Mouse (Mus musculus) ES-E14 (cell line): ENCODE results near the gene St8sia1. TPM values are rescaled to one million over a fixed set of nuclear protein-coding genes. Genes with fewer than 3 reads are reported as not detected.

ENCODE experiments used
- DNase-seq: peaks from one replicate; pipeline ENCODE4 v3.0.0-alpha.2; 2013; ENCODE audit warnings: low read depth, low spot score
- H3K27ac ChIP-seq: 2 replicates; pipeline ENCODE4 v1.5.1; 2012; ENCODE audit warnings: low read depth, mild to moderate bottlenecking, low read length, moderate library complexity, mixed read lengths; ENCODE audit not compliant: poor library complexity, insufficient read depth, severe bottlenecking
- H3K36me3 ChIP-seq: 2 replicates; pipeline ENCODE4 v1.6.1; 2012; ENCODE audit warnings: mild to moderate bottlenecking, low read length, moderate library complexity, mixed read lengths; ENCODE audit not compliant: control insufficient read depth, poor library complexity, insufficient read depth, severe bottlenecking
- H3K4me1 ChIP-seq, 2 experiments: fragments of 150-350 bp in 1 of 2; sonication (generic) in 1 of 2; 2 replicates each; pipeline ENCODE4 v1.6.1; 2012; ENCODE audit warnings: low read length in 2 of 2, mild to moderate bottlenecking in 1 of 2, mixed read lengths in 1 of 2; ENCODE audit not compliant: control insufficient read depth in 2 of 2, insufficient read depth in 2 of 2, poor library complexity in 1 of 2
- H3K4me3 ChIP-seq, 2 experiments: fragments of 150-350 bp in 1 of 2; sonication (generic) in 1 of 2; 2 replicates each; pipeline ENCODE4 v1.5.1; 2012; ENCODE audit warnings: low read length in 2 of 2, low read depth in 1 of 2, mild to moderate bottlenecking in 1 of 2, mixed read lengths in 1 of 2; ENCODE audit not compliant: insufficient read depth in 1 of 2, poor library complexity in 1 of 2, severe bottlenecking in 1 of 2
- H3K9ac ChIP-seq: 2 replicates; pipeline ENCODE4 v1.6.1; 2012; ENCODE audit warnings: low read depth, mild to moderate bottlenecking, low read length, mixed read lengths; ENCODE audit not compliant: poor library complexity, insufficient read depth, severe bottlenecking
- H3K9me3 ChIP-seq: fragments of 150-350 bp; sonication (generic); 2 replicates; pipeline ENCODE4 v1.6.1; 2012; ENCODE audit warnings: low read depth, mild to moderate bottlenecking, low read length; ENCODE audit not compliant: control insufficient read depth, insufficient read depth
- CHD2 ChIP-seq: IDR thresholded peaks from 2 replicates; pipeline ENCODE4 v1.6.1; 2014; ENCODE audit warnings: mild to moderate bottlenecking, low read depth, low read length, inconsistent platforms
- HCFC1 ChIP-seq: IDR thresholded peaks from 2 replicates; pipeline ENCODE4 v1.6.1; 2012; ENCODE audit warnings: low read length, inconsistent platforms, borderline replicate concordance; ENCODE audit not compliant: insufficient read depth
- MAFK ChIP-seq: IDR thresholded peaks from 2 replicates; pipeline ENCODE4 v1.6.1; 2014; ENCODE audit warnings: mild to moderate bottlenecking, low read depth, low read length, inconsistent platforms; ENCODE audit not compliant: insufficient read depth
- ZC3H11A ChIP-seq: IDR thresholded peaks from 2 replicates; pipeline ENCODE4 v1.6.1; 2012; ENCODE audit warnings: low read depth, mild to moderate bottlenecking, inconsistent platforms, low read length, borderline replicate concordance
- ZNF384 ChIP-seq: IDR thresholded peaks from 2 replicates; pipeline ENCODE4 v1.6.1; 2012; ENCODE audit warnings: low read depth, low read length, inconsistent platforms
- in situ Hi-C, 2 experiments: fragments of 600-800 bp; cut with MboI; formaldehyde crosslinking; loops; one replicate each; pipeline ENCODE4 v1.15.1; 2025; ENCODE audit warnings: low sequenced_read_pairs in 2 of 2, inconsistent platforms in 1 of 2; ENCODE audit not compliant: unreplicated experiment in 2 of 2
- total RNA-seq: library from RNA; depleted of rRNA; stranded (reverse); fragments of 300-350 nt; gene quantifications from 2 replicates; pipeline ENCODE4 v1.2.3, GENCODE M21; 2012

The St8sia1 gene
- total RNA-seq, 1 experiment: 8.2 TPM

DNA sequence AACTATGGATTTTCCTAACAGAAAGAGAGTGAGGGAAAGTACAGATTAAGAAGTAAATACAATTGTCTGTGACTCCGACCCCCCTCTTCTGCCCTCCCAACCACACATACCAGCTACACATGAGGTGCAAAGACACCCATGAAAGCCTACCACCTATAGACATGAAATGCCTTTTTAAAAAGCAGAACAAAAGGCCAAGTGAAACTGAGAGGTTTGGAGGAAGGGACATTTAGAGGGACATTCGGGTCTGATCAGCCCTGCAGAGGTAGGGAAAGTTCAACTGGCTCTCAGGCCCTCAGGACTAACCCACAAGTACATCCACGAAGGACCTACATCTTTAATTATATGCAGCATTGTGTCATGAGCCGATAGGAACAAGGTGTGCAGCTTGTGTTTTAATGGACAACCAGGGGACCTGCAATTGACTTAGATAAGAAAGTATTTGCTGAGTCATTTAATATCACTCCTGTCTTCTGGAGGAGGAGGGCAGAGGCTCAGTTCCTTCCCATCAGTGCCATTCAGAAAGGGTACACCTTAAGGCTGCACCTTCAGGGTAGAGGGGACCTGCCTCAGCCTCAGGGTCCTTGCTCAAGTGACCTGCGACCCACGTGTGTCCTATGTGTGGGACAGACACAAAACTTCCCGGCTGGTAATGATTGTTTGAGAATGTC lies 164.4 kb downstream of the St8sia1 start:
- Histone ChIP-seq H3K36me3 (no peaks in the 10 kb centered on the region), H3K4me1 (no peaks in the 10 kb centered on the region), H3K4me3 (no peak overlapping the region), H3K9ac (no peak overlapping the region), H3K27ac (no peak overlapping the region), H3K9me3 (no peaks in the 10 kb centered on the region)
- in situ Hi-C loops: no loop called here
- TF ChIP-seq CHD2 (no peak), HCFC1 (no peak)
- no peak for DNase-seq

DNA sequence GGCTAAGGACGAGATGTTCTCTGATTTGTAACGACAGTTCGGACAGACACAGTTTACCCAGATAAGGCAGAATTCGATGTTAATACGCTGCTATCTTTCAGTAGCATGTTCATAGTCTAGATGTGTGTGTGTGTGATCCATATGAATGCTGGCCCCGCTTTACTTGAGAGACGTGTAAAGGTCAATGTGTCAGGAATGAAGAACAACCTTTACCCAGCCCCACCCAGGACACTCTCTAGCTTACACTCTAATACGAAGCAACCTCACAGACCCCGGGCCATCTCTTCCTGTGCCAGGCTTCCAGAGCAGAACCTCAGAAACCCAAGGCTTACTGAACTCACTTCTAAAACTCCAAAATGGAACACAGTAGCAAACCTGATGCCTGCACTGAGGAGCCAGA lies 165.4 kb downstream of the St8sia1 start:
- Histone ChIP-seq H3K36me3 (no peaks in the 10 kb centered on the region), H3K9ac (no peak overlapping the region), H3K27ac (no peak overlapping the region), H3K4me3 (no peak overlapping the region), H3K9me3 (no peaks in the 10 kb centered on the region), H3K4me1 (no peaks in the 10 kb centered on the region)
- no peak for TF ChIP-seq MAFK
- TF ChIP-seq HCFC1: no peak
- no peak for TF ChIP-seq CHD2
- no peak for TF ChIP-seq ZNF384
- in situ Hi-C loops: no loop called here
- DNase-seq: no peak

DNA sequence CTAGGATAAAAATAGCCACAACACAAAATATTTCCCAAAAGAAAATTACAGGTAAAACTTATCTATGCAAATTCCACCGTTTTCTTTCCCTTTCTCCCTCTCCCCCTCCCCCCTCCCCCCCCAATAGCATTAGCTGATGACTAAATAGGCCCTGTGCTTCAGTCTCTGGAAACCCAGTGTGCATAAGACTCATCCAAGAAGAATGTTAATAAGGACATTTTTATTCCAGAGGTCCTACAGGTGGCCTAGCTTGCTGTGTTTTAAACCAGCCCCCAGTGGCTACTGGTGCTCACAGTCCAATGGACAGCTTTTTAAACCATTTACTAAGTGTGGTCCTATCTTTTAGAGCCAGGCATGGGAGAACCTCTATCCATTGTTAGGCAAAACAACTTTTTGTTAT lies 166.3 kb downstream of the St8sia1 start:
- H3K4me3 ChIP-seq: no peak overlapping the region
- no peaks in the 10 kb centered on the region for H3K9me3 ChIP-seq
- no peak overlapping the region for H3K27ac ChIP-seq

DNA sequence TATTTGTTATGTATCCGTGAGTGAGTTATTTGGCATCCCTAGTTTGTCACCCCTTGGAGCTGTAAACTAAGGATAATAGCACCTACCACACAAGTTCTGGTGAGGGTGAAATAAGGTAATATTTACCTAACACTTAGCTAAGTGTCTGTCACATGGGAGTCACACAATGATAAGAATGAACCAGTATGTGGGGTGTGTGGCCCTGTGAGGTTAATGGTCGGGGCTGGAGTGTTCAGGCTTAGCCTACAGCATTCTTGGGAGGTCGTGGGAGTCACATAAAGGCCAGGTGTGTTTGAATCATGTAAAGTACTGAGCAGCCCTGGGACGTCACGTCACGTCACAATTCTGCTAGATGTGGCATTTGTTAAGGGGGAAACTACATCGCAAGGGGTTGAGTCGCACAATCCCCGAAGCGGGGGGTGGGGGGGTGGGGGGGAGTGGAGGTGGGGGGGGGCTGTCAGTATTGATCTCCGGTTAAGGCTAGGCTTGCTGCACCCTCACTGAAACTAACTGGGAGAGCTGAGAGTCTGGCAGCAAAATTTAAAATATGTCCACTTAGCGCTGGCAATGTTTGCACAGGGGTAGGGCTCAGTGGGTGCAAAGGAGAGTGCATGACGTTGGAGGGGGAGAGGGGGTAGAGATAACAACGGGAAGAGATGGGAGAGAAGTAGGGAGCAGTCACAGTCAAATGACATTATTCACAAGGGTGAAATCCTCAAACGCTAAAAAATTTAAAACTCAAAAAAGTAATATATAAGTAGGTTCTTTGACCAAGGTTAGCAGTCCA lies 168.4 kb downstream of the St8sia1 start:
- Histone ChIP-seq H3K9ac (no peak overlapping the region), H3K9me3 (no peaks in the 10 kb centered on the region), H3K4me3 (no peak overlapping the region), H3K36me3 (no peaks in the 10 kb centered on the region), H3K27ac (no peak overlapping the region), H3K4me1 (no peaks in the 10 kb centered on the region)
- in situ Hi-C loops: no loop called here
- TF ChIP-seq HCFC1: no peak
- no peak for TF ChIP-seq MAFK
- no peak for TF ChIP-seq ZC3H11A
- no peak for TF ChIP-seq ZNF384
- DNase-seq: no peak

More for the DNA sequence above, 166.3 kb downstream of the St8sia1 start:
- Histone ChIP-seq H3K36me3 (no peaks in the 10 kb centered on the region), H3K9ac (no peak overlapping the region), H3K4me1 (no peaks in the 10 kb centered on the region)
- DNase-seq: no peak
- TF ChIP-seq ZNF384: no peak
- in situ Hi-C loops: no loop called here

DNA sequence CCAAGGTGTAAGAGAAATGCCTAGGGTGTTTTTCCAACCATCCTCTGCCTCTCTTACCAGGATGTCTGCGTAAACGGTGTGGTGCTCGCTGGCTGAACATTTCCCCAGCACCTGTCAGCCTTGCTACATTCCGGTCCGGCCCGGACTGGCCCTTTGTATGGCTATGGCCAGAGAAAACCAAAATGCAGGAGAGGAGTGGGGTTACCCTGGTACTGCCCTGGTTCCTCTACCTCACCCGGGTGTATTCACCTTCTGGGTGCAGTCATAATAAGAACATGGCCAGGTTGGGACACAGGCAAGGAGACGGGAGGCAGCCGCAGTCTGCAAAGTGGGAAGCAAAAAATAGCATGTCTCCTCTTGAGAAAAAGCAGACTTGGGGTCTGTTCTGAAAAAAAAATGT lies 169.2 kb downstream of the St8sia1 start:
- Histone ChIP-seq H3K4me3 (no peak overlapping the region), H3K9ac (no peak overlapping the region), H3K4me1 (no peaks in the 10 kb centered on the region), H3K9me3 (no peaks in the 10 kb centered on the region), H3K27ac (no peak overlapping the region), H3K36me3 (no peaks in the 10 kb centered on the region)
- no peak for TF ChIP-seq CHD2
- no peak for TF ChIP-seq HCFC1
- TF ChIP-seq MAFK: no peak
- no peak for TF ChIP-seq ZNF384
- TF ChIP-seq ZC3H11A: no peak
- in situ Hi-C loops: no loop called here
- no peak for DNase-seq
